Mouse (Mus musculus) spleen, postnatal 4 days (tissue): ENCODE data around the gene Hmces.

ENCODE experiments used
- DNase-seq, 2 experiments: peaks; one replicate each; pipeline ENCODE4 v3.0.0; 2022; ENCODE audit warnings: low spot score in 2 of 2

Gene Hmces

DNA sequence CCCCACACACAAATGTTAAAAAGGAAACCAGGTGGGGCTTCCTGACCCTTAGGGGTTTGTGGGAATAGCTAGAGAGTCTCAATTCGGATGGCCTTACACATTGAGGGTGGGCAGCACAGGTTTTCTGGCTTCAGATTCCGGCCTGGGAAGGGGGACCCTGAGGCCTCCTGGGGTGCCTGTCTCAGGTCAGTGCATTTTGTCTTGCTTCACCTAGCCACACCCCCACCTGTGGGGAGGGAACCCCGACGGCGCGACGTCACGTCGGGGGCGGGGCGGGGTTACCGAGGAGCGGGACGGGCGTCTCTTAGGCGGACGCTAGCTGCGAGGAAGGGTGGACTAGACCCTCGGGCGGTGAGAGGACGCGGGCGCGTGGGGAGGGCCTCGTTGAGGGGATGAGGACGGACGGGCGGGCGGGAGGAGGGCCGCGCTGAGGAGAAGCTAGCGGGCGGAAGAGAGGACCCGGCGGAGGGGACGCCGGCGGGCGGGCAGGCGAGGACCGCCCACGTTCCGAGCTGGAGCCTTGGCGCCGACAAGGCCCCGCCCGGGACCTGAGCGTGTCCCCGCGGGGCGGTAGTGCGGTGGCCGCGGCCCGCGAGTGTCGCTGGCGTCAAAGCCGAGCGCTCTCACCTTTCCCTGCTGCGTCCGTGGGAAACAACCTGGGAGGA, at the start of gene Hmces:
Hmces (plus strand) TSS at position 275 of the 665 bp plus-strand sequence.
- DNase-seq = peak; percentile 76 to 88

DNA sequence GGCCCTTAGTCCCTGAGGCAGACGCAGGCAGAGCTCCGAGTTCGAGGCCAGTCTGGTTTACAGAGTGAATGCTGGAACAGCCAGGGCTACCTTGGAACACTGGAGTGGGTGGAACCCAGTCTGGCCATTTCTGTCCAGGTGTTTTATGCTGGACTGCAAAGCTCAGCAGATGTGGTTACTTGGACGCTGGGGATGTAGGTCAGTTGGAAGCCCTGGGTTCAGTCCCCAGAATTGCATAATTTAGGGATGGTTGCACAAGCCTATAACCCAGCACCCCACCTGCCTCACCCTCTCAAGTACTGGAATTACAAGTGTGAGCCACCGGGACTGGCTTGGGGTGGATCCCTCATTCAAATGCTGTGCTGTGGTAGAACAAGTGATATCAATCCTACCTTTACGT, 47.5 kb upstream of the Hmces start:
- DNase-seq = no peak

DNA sequence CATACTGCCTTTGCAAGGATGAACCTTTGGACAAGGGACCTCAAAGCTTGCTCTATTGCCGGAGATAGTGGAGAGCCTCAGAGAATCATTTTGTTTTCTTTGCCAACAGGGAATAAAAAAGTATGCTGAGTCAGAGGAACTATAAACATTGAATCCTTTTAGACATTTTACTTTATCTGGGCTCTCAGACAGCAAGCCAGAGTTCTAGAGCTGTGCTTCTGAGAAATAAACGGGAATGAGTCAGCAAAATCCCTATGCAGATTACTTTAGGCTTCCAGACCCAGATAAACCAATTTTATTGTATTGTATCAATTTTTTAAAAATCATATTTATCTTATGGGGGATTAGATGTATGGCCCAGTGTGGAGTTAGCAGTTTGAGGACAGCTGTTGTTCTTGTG, 46.5 kb upstream of the Hmces start:
- DNase-seq = no peak

DNA sequence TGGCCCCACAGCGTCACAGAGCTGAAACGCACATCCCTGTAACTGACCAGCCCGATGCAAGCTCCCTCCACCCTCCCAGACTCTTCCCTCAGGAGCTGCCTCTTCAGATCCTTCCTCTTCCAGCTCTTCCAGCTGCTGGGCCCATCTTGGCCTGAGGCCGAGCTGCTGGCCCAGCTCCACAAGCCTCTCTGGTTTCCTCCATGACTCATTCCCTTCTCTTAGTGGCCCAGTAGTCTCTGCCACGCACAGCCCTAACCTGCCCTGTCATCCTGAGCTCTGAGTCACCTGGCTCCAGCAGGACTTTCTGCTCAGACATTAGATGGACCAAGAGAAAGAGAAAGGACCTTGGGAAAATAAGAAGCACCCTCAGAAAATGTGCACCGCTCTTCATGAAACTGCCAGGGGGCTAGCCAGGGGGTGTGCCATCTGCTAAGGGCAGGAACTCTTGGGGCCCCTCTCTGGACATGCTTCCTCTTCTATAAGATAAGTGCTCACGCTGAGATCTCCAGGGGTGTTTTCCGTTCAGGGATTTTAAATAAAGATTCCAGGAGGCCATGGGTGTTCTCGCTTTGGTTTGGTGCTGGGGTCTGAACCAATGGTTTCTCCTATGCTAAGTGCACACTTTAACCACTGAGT, 44.7 kb upstream of the Hmces start:
- no peak for DNase-seq

DNA sequence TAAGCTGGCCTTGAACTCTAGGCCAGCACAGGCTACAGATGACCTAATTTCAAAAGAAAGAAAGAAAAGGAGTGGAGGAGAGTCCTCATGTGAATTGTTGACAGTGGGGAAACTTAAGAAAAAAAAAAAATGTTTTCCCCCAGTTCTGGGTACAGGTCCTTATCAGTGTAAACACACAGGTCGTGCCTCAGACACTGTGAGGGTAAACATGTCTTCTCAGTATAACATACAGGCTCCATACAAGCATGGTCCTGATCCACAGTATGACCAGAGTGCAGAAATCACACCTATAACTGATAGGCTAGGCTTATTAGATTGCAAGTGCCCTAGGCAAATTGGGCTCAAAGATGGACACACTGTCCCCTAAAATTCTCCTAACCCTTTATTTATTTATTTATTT, 43.3 kb upstream of the Hmces start:
- DNase-seq = no peak

DNA sequence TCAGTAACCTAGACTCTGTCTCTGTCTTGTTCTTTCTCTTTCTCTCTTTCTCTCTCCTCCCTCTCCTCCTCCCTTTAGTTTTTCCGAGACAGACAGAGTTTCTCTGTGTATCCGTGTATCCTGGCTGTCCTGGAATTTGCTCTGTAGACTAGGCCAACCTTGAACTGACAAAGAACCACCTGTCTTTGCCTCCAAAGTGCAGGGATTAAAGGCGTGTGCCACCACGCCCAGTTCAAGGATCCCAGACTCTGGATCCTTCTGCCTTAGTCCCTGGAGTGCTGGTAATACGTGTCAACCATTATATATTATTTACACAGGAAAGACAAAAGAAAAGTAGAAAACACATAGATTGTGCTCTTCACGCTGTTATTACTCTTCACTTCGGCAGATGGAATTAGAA, 42.5 kb upstream of the Hmces start:
- DNase-seq = no peak

DNA sequence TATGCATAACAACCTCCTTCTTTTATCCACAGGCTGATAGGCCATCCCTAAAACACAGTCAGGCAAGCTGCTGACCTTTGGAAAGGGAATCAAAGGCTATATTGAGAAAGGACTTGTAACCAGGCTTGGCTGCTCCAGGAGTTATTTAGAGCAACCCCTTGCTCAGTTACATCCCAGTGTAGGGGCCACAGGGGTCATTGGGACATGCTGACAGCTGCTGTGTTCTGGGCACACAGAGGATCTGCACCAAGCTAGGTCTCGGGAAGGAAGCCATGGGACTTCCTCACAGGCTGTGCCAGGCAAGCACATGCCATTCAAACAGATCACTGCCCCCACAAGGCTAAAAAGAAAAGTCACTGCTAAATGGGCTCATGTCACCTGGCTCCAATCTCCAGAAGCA, 40.6 kb upstream of the Hmces start:
- no peak for DNase-seq

DNA sequence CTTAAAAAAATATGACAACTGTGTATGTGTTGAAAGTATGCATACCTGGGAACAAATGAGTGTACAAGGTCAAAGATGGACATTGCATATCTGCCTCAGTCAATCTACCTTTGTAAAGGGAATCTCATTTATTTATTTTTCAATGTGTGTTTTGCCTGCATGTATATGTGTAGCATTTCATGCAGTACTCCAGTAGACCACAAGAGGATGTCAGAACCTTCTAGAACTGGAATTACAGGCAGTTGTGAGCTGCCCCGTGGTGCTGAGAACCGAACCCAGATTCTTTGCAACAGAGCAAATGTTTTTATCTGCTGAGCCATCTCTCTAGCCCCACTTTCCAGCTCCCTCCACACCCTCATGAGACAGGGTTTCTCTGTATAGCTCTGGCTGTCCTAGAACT, 39.8 kb upstream of the Hmces start:
- no peak for DNase-seq

DNA sequence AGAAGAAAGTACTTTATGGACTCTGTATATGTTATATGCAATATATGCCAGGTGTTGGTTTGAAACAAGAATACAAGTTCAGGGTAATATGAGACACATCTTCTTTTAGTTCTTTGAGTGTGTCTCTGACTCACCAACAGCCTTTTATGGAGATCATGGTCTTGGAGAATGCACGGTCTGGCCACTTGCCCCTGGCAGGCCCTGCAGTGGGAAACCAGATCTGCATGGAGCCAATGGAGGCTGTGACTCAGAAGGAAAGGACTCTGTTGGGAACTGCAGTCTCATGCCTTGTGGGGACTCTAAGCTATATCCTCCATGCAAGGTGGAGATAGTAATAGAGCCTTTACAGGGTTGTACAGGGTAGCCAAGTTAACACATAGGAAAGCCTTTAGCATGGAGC, 38.7 kb upstream of the Hmces start:
- DNase-seq = no peak

DNA sequence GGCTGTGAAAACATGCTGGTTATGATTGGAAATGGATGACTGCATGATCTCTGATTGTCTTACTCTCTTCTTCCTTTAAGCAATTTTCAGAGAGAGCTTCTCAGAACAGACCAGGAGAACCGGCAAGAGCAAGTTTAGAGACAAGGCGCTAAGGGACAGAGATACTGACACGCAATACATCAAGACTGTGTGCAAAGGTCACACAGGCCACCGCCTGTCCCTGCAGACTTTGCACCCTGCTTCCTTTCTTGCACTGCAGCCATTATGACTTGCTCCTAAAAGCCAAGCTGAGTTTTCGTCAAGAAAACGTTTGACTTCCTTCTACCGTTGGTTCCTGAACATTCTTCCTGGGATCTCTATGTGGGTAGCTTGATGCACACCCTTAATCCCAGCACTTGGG, 38.2 kb upstream of the Hmces start:
- no peak for DNase-seq

DNA sequence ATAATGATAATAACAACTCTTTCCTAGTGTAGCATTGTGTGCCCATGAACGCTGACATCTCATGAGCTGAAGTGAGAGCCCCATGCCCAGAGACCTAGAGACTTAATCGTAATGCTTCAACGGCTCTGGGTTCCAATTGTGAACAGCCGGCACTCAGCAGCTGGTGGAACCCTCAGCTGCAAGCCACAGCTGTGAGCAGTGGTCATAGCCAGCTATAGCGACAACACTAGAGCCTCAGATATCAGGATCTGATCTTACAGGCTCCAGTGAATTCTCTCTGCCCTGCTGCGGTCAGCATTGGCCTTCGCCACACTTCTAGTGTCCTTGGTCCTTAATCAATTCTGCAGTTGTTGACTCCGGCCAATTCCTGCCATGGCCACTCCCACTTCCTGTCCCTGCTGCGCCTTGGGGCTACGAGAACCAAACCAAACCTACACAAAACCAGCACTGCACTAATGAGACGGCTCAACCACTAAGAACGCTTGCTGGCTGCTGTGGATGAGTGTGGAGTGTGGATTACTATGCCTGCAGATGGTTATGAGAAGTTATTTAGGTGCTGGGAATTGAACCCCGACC, 37.6 kb upstream of the Hmces start:
- DNase-seq = no peak

DNA sequence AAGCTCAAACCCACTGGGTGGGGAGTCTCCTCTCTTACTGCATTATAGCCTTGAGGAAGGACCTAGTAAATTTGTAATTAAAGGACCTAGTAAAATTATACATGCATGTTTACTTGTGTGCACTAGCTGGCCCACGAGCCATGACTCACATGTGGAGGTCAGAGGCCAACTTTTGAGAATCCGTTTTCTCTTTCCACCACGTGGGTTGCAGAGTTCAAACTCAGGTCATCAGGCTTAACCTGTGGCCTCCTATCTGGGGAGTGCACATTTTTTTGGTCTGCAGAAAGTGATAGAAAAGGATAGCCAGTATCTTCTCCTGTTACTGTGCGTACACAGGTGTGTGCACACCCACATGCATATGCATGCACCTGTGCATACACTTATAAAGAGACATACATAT, 34.7 kb upstream of the Hmces start:
- DNase-seq = no peak

DNA sequence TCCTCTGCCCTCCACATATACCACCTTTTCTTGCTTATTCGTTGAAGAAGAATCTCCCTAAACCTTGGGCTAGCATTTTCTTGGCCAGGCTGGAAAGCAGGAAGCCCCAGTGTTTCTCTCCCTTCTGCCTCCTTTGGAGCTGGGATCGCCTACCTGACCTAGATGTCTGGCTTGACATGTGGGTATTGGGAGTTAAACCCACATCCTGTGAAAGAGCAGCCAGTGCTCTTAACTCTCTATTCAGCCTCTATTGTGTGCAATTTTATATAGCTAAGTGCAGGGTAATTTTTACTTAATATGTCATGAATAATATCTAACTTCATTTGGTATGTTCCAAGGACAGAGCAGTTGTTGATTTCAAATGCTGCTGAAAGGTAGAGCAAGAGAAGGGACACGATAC, 34.1 kb upstream of the Hmces start:
- no peak for DNase-seq

DNA sequence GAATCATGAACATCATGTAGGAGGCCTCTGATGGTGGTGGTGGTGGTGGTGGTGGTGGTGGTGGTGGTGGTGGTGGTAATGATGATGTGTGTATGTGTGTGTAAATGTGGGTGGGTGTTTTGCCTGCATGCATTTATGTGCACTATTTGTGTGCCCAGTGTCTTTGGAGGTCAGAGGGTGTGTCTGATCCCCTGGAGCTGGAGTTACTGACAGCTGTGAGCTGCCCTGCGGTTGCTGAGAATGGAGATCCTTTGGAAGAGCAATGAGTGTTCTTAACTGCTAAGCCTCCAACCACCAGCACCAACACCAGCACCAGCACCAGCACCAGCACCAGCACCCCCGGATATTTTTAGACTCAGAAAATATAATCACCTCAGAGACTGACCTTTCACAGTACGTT, 31.5 kb upstream of the Hmces start:
- no peak for DNase-seq

DNA sequence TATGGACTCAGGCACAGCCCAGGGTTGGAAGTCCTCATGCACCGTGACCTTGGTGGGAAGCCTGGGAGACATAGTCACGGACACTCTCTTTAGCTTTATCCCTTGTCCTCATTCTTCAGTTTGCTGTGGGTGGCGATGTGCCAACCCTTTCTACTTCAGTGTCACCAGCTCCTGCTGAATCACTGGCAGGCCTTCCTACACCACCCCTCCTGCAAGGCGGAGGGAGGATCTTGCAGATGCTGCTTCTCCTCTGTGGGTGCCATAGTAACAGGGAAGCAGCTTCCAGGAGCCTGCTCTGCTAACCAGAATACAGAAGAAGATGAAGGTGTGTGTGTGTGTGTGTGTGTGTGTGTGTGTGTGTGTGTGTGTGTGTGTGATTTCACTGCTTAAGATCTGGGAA, 30.9 kb upstream of the Hmces start:
- no peak for DNase-seq

DNA sequence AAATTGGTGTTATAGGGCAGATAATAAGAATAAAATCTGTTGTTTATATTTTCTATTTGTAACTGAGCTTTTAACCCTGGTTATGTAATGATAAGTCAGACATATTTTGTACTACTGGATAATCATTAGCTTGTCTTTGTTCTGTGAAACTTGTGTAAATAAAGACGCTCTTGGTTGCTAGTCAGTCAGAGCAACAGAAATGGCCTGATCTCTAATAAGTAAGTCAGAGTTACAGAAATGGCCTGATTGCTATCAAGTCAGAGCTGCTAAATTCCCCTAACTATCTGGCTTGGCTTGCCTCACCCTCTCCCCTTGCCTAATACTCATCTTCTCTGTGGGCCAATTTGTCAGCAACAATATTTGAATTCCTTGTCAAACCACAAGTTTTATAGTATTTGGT, 27.0 kb upstream of the Hmces start:
- no peak for DNase-seq

DNA sequence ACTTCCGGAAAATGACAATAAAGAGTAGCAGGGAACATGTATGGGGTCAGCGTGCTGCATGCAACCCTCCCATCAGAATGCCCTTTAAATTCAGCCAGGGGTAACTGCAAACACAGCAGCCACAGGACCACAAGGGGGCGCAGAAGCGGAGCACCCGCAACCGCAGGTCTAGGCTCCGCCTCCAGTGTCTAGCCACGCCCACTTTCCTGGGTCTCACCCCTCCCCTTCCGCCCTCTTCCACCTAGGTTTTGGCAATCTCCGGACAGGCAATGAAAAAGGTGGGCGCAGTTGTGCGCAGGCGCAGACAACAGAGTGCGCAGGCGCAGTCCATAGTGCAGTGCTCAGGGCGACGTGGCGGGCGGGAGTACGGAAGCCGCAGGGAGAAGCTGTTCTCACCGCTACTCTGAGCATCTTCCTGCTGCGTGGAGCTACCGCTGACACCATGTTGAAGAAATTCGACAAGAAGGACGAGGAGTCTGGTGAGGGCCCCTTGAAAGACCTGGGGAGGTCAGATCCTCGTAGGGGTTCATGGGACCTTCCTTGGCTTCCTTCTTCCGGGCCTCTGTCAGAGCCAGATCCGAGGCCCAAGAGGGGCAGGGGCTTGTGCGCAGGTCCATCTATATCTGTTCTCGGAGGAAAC, 26.0 kb upstream of the Hmces start, which contains the start of gene Copg1:
Copg1 (plus strand) TSS at position 221 of the 640 bp plus-strand sequence.
- DNase-seq = peak; percentile 100

DNA sequence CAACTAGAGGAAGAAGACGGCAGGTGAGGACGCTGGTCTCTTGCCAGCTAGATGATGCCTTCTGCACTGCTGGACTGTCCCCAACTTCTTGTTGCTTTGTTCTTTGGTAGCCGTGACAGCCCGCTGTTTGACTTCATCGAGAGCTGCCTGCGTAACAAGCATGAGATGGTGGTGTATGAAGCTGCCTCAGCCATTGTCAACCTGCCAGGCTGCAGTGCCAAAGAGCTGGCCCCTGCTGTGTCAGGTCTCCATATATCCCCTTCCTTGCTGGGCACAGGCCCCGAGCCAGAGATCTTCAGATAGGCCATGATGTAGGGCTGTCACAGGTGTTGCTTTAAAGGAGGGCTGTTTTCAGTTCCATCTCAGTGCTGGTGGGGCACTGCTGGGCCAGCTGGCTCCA, 19.8 kb upstream of the Hmces start:
- DNase-seq = no peak

DNA sequence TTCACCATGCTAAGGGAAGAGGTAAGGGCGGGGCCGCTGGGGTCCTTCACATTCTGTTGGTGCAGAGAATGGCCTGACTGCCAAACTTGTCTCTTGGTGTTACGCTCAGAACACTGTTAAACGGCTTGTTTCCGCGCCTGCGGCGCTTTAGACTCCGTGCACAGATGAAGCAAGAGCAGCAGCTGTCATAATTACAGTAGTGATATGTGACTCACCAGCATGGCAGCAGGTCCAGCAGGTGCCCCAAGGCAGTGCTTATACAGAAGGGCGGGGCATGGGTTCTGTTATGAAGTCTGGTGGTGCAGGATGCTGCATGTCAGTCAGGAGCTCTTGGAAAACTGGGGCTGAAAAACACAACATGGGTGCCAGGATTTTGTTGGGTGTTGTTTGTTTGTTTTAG, 15.7 kb upstream of the Hmces start:
- no peak for DNase-seq

DNA sequence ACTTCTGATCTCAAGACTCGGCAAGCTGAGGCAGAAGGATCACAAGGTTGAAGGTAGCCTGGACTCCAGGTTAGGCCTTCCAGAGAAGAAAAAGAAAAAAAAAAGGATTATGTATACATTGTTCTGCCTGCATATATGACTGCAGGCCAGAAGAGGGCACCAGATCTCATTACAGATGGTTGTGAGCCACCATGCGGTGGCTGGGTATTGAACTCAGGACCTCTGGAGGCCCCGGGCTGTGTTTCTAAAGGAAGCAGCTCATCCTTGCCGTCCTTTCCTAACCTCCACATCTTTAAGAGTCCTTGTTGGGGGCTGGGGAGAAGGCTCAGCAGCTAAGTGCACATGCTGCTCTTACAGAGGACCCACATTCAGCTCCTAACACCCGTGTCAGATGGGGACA, 7.1 kb upstream of the Hmces start:
- no peak for DNase-seq

DNA sequence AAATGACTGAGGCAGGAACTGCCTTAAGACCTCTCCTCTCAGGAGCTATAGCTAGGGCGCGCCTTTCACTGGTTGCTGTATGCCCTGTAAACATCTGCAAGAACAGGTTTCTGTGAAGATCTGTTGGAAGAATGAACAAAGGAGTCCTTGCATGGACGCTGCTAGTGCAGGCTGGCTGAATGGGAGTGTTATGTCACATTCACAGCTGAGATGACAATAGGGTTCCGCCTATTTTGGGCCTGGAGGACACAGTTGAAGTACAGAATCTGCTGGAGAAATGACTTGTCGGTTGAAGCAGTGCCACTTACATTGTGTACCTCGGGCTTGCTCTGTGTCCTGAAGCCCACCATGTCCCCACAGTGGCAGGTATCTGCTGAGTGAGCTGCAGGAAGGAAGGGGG, 4.6 kb upstream of the Hmces start:
- DNase-seq = no peak

DNA sequence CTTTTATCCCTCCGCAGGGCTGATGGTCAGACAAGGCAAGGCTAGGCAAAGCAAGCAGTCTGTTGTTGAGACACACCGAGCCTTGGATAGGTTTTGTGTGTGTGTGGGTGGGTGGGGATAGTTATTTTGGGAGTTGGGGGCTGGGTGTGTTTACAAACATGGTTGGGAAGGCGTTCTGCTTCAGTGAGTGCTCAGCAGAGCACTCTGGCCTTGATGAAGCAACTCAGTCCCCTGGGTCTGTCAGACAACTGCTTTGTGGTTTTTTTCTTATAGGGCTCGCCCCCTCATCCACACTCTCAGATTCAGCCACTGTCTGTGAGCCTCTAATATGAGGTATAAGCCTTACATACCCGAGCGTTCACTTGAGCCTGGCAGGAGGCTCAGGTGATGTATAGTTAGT, 2.2 kb upstream of the Hmces start:
- no peak for DNase-seq
